Mouse (Mus musculus): ENCODE measurements around the gene Fam149a.
"Not testable (repeated sequence)": the region's sequence is repeated elsewhere in the genome, so short reads cannot be mapped to it uniquely, and the experiment has no call there.

Gene Fam149a

GRCm38 (mm10) chr8:45332685-45333409, 49.2 kb downstream of the Fam149a start, which contains the start of gene Cyp4v3:
TSS of gene Cyp4v3 (minus strand) at chr8:45333216.
- peak; percentile 77 to 81 for DNase-seq (ENCODE audit: low spot score in 2 of 2)

GRCm38 (mm10) chr8:45330856-45331255, 51.2 kb downstream of the Fam149a start:
- DNase-seq (ENCODE audit: low spot score in 2 of 2): no peak

- DNase-seq (ENCODE audit: low spot score in 2 of 2): peak; percentile 12 to 24
Observed at GRCm38 (mm10) chr8:45329206-45329980, 52.7 kb downstream of the Fam149a start.

GRCm38 (mm10) chr8:45327076-45327475, 55.0 kb downstream of the Fam149a start:
- not testable (repeated sequence) for DNase-seq (ENCODE audit: low spot score in 2 of 2)

- no peak for DNase-seq (ENCODE audit: low spot score in 2 of 2)
Observed at GRCm38 (mm10) chr8:45324151-45324550, 57.9 kb downstream of the Fam149a start.

- DNase-seq (ENCODE audit: low spot score in 2 of 2): no peak
Observed at GRCm38 (mm10) chr8:45321365-45321764, 60.7 kb downstream of the Fam149a start.

GRCm38 (mm10) chr8:45320930-45321329, 61.2 kb downstream of the Fam149a start:
- no peak for DNase-seq (ENCODE audit: low spot score in 2 of 2)

GRCm38 (mm10) chr8:45310967-45311366, 71.1 kb downstream of the Fam149a start:
- no peak for DNase-seq (ENCODE audit: low spot score in 2 of 2)

GRCm38 (mm10) chr8:45308366-45308765, 73.7 kb downstream of the Fam149a start, which contains the start of gene Gm45753:
TSS of gene Gm45753 (minus strand) at chr8:45308466.
- no peak for DNase-seq (ENCODE audit: low spot score in 2 of 2)

- no peak for DNase-seq (ENCODE audit: low spot score in 2 of 2)
Observed at GRCm38 (mm10) chr8:45305479-45305878, 76.6 kb downstream of the Fam149a start.

GRCm38 (mm10) chr8:45304354-45304753, 77.7 kb downstream of the Fam149a start:
- DNase-seq (ENCODE audit: low spot score in 2 of 2): no peak

- DNase-seq (ENCODE audit: low spot score in 2 of 2): no peak
Observed at GRCm38 (mm10) chr8:45302390-45302789, 79.7 kb downstream of the Fam149a start.

GRCm38 (mm10) chr8:45295276-45295675, 86.8 kb downstream of the Fam149a start:
- DNase-seq (ENCODE audit: low spot score in 2 of 2): no peak

- no peak for DNase-seq (ENCODE audit: low spot score in 2 of 2)
Observed at GRCm38 (mm10) chr8:45294687-45295086, 87.4 kb downstream of the Fam149a start, which contains the start of gene Klkb1. TSS of gene Klkb1 (minus strand) at chr8:45294859.

GRCm38 (mm10) chr8:45291790-45292189, 90.3 kb downstream of the Fam149a start:
- DNase-seq (ENCODE audit: low spot score in 2 of 2): no peak
